Mouse (Mus musculus): ENCODE results near the gene Ccdc162.

Ccdc162 gene

DNA sequence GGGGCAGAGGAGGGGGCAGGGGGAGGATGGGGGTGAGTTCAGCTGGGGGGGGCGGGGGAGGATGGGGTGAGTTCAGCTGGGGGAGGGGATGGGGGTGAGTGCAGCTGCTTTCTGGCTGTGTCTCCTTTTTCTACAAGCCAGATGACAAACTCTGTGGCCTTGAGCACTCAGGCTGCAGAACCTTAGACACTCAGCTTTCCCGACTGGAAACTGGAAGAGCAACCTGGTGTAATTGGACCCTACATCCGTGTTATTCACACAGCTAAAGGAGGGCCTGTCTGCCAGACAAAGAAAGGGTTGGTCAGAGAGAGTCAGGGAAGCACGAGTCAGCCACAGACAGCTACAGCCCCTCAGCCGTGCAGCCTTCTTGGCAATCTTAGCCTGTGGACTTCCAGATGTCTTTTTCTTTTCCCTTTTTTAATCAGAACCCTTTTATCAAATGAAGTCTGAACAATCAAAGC lies 133.5 kb downstream of the Ccdc162 start:
- DNase-seq (ENCODE audit: extremely low read depth, insufficient read length, low spot score): no peak

DNA sequence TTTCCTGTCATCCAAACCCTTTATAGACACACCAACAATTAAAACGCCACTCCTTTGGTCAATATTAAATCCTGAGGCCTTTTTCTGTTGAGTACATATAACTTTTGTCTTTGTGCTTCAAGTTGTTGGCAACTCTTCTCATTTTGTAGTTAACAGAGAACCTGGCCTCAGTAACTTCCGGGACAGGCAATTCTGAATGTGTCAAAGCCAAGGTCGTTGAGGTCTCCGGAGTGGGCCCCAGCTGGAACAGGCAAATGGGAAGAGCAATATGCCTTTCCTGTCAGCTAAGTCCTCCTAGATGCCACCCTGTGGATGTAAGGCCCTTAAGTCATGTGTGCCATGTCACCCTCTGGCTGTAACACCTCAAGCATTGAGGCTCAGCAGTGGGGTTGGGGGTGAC lies 136.0 kb downstream of the Ccdc162 start:
- no peak for DNase-seq (ENCODE audit: extremely low read depth, insufficient read length, low spot score)

DNA sequence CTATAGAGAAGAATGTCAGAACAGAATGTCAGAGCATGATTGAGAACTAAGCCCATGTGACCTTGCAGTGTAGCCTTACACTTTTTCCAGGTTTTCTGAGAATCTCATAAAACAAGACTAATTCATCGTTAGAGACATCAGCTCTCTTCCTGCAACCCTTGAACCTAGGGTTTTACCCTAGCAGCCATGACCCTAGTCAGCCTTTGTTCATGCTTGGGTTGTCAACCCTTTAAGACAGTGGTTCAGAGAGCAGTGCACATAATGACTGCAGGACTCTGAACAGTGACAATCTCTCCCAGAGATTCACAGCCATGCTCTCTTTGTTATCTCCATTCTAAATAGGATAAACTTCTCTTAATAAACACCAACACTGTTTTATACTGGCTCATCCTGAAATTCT lies 137.9 kb downstream of the Ccdc162 start:
- no peak for DNase-seq (ENCODE audit: extremely low read depth, insufficient read length, low spot score)

DNA sequence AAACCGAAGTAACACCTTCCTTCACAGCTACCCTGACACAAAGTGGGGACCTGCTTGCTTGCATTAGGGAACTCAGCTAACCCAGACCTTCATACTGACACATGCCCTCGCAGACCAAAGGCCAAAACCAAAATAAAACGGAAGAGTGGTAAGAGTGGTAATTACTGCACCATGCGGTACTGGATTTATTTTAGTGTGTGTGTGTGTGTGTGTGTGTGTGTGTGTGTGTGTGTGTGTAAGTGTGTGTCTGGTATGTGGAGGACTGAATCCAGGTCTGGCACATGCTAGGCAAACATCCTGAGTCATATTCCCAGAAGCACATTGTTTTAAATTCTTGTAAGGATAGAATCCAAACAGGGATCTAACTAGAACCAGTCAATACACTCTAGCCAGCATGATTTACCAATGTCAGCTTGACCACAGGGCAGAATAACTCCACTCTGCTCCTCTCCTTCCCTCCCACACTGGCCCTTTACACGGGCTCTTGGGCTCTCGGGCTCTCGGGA lies 140.1 kb downstream of the Ccdc162 start:
- no peak for DNase-seq (ENCODE audit: extremely low read depth, insufficient read length, low spot score)

DNA sequence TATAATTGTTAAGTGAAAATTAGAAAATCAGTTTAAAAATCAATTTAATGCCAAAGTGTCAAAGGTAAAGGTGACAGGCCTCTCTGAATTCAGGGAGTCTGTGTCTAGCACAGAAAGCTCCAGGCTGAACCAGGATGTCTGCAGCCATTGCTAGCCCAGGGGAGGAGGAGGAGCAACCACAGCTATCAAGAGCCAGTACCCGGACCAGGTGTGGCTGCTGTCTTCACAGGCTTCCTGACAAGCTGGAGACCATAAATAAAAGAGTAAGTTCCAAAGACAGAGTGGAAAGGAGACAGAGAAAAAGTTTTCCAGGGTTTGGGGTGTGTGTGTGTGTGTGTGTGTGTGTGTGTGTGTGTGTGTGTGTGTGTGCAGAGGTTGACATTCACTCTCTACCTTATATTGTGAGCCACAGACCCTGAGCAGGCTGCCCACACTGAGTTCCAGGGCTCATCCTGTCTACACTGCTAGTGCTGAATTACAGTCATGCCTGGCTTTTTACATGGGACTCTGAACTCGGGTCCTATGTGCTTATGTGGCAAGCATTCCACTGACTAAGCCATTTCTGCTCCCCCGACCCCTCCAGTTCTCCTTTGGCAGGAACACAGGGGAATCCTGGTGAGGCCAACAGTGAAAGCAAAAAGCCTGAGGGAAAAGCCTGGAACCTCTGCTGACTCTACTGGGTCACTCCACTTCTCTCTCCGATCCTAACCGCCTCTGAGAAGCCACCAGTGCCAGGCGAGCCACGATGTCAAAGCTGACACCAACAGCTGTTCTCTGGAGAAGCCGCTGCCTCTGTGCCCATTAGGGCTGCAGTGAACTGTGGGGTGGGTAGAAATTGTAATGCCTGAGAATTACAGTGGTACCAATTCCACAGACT lies 140.7 kb downstream of the Ccdc162 start:
- DNase-seq (ENCODE audit: extremely low read depth, insufficient read length, low spot score): no peak

DNA sequence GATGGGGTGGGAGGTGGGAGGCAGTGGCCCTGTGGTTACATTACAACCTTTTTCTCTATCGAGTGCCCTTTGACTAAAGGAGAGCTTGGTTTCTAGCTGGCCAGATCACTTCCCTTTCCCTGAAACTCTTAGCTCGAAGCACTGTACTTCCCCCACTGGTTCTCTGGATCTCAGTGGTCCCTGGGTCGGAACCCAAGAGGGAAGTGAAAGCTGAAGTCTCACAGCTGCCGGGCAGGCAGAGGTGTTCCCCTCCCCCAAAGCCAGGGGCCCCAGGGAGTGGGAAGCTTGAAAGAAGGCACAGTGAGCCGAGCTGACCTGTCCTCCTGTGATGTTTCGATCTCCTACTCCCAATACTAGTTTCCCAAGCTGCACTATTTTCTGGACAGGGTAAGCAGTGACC lies 143.2 kb downstream of the Ccdc162 start:
- DNase-seq (ENCODE audit: extremely low read depth, insufficient read length, low spot score): no peak

DNA sequence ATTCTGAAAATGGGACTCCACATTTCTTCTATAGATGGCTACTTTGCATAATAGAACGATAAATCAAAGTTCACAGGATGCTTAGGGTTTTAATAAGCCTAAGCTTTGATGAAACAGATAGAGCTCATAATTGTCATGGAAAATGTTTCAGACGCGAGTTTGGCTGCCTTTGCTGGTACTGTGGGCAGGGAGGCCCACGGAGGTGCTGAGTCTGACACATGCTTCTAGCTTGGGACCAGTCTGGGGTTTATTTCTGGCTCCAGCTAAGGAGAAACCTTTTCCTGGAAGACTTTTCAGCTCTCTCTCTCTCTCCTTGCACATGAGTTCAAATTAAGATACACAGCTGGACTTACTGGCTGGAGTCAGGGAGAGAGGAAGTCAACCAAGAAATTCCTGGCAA lies 144.2 kb downstream of the Ccdc162 start:
- DNase-seq (ENCODE audit: extremely low read depth, insufficient read length, low spot score): no peak

DNA sequence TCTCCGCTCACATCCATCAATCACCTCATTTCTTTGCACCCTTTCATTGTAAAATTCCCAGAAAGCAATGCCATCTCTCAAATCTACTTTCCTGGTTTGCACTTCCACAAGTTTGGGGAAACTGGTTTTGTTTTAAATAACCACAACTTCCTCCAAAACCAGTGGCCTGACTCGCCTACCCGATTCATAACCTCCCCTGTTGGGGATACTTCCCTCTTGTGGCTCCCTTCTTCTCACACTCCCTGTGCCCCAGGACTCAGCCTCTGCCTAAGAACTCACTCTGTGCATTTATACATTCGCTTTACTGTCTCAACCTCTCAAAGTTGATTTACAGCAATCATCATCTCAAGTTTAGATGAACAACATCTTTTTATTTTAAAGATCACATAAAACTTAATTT lies 145.4 kb downstream of the Ccdc162 start:
- no peak for DNase-seq (ENCODE audit: extremely low read depth, insufficient read length, low spot score)

DNA sequence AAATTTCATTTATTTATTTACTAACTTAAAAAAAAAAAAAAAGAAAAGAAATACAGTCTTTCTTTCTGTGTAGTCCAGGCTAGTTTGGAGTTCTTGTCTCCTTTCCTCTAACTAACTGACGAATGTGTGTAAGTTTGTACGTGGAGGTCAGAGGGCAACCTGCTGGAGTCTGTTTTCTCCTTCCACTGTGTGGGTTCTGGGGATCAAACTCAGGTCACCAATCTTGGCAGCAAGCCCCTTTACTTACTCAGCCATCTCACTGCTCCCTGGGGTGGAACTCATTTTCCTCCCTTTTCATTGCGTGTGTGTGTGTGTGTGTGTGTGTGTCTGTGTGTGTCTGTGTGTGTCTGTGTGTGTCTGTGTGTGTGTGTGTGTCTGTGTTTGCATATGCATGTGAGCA lies 148.1 kb downstream of the Ccdc162 start:
- peak; percentile 18 for DNase-seq (ENCODE audit: extremely low read depth, insufficient read length, low spot score)

DNA sequence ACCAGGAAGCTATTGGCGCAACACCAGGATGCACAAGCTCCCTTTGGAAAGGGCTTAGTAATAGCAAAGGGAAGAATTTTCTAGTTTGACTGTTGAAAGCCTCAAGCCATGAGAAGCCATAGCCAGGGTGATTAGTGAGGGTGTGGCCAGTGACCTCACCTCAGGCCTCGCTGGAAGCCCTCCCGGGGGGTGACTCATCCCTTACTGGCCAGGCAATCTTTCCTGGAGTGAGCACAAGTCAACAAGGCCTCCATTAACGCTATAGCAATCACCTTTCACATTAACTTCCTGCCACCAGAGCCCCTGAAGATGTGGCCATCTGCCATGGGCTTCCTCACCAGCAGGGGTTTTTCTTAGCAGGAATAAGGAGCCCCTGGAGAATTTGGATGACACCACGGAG lies 151.3 kb downstream of the Ccdc162 start:
- peak; percentile 88 for DNase-seq (ENCODE audit: extremely low read depth, insufficient read length, low spot score)

DNA sequence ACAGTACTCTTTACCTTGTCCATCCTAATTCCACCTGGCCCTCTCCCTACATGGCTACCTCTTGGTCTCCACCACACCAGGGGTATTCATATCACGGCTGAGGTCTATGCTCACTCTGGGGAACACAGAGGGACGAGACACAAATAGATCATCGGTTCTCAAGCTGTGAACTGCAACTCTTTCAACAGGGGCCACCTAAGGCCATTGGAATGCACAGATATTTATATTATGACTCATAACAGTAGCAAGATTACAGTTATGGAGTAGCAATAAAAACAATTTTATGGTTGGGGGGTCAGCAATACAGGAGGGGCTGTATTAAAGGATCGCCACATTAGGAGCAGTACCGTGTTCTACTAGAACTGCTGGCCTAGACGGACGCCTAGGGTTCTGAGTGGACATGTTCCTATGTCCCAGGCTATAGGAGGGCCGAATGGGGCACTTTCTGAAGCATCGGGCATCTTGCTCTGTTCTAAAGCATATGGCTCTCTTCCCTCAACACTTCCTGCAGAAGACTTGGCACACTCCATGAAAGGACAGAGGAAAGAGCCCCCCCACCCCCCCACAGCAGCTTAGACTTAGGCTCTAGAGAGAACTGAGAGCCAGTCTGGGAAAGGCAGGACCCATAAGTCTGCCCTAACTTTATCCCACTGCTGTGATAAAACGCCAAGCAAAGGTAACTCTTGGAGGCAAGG lies 154.6 kb downstream of the Ccdc162 start:
- DNase-seq (ENCODE audit: extremely low read depth, insufficient read length, low spot score): no peak

DNA sequence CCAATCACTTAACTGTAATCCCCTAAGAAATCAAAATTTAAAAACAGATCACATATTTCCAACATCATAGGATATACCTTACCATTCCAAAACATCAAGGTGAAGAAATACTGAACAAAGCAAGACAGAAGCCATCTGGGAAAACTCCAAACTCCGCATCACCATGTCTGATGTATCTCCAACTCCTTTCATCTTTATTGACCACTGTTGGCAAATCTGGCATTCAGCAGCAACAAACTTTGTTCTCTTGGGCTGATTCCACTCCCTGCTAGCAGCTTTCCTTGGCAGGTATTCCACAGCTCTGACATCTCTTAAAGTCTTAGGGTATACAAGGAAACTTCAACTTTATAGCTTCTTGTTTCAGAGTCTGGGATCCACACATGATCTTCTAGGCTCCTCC lies 158.0 kb downstream of the Ccdc162 start:
- no peak for DNase-seq (ENCODE audit: extremely low read depth, insufficient read length, low spot score)

DNA sequence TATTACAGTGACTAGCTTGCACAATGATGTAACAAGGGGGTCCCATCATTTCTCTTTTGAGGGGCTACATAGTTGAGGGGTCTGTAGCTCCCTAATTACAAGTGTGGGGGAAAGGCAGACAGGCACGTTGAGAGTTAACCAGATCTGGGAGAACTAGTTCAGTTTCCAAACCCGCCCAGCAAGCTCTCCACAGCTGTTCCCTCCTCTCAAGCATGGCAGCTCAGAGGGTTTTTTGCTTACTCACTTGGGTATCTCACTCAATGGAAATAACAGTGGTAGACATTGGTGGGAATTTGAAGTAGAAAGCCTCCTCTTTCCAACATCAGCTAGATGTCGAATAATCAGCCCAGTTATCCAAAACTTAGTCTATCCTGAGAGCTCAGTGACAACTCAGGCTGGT lies 161.4 kb downstream of the Ccdc162 start:
- DNase-seq (ENCODE audit: extremely low read depth, insufficient read length, low spot score): no peak

DNA sequence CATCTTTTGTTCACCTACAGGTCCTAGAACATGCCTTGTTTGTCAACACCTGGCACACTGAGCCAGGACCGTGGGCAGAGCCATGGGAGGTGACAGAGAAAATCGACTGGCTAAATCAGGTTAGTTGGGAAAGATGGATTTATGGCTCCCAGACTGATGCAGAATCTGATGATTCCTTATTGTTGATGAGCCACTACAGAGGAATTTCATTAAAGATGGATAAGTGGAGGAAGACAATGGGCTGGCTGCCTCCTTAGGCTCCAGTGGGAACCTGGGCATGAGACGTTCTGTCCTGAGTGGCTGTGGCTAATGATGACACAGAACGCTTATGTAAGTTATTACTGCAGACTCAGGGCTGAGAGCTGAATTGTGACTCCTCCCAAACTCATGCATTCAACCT lies 162.7 kb downstream of the Ccdc162 start:
- DNase-seq (ENCODE audit: extremely low read depth, insufficient read length, low spot score): no peak

DNA sequence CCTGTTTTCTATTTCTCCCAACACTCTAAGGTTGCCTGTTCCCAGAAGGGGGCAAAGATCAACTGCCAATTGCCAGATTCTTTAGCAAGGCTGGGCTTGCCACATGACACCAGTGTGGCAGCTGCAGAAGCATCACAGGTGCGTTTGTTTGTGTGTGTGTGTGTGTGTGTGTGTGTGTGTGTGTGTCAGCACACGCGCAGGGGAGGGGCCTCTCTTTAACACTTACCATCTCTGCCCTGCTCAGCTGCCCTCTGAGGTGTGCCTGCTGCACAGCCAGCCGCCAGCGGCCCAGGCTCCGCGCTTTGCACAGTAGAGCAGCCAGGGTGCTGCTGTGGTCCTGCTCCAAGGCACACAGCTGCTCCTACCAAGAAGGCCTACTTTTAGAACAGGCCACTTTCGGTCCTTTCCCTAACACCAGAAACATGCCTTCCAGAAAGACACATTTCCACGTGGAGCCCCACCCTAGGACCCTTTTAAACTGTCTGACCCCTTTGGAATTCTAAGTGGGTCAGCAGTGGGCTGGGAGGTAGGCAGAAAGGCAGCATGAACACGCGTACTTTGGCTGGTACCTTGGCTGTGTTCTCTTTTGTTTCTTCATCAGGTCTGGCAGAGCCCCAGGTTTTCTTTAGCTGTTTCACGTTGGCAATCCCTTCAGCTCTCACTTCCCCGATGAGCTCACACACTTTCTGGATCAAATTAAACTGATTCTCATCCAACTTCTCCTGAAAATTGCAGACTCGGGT lies 163.4 kb downstream of the Ccdc162 start:
- peak; percentile 26 for DNase-seq (ENCODE audit: extremely low read depth, insufficient read length, low spot score)

DNA sequence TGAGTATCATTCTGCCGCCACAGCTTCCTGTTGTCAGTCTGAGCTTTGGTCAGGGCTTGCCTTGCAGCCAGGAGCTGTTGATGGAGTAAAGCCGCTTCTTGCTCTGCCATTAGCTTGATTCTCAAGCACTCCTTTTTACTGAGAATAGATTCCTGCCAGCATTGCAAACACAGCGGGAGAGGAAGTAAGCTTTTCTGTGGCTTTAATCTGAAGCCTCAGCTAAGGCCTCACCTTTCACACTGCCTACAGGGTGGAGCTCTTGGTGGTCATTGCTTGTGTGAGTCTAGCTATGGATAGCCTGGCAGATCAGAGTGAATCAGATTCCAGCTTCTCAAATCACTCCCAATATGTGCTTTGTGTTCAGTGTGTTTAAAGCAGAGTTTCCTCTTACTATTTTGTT lies 164.1 kb downstream of the Ccdc162 start:
- DNase-seq (ENCODE audit: extremely low read depth, insufficient read length, low spot score): no peak

DNA sequence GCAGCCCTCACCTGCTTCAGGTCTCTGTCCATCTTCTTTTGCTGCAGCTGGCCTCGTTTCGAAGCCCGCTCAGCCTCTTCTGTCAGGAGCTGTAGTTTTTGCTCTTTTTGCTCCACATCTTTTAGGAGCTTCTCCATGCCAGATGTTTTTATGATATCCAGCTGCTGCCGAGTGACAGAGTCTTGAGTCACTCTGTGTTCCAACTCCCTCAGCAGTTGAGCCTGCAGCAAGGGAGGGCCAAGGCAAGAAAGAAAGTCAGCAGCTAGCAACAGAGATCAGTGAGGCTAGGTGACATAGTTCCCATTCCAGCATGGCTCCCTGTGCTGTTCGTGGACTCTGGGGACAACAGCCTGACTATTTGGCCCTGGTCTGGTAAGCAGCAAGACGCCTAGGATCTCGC lies 165.7 kb downstream of the Ccdc162 start:
- no peak for DNase-seq (ENCODE audit: extremely low read depth, insufficient read length, low spot score)

DNA sequence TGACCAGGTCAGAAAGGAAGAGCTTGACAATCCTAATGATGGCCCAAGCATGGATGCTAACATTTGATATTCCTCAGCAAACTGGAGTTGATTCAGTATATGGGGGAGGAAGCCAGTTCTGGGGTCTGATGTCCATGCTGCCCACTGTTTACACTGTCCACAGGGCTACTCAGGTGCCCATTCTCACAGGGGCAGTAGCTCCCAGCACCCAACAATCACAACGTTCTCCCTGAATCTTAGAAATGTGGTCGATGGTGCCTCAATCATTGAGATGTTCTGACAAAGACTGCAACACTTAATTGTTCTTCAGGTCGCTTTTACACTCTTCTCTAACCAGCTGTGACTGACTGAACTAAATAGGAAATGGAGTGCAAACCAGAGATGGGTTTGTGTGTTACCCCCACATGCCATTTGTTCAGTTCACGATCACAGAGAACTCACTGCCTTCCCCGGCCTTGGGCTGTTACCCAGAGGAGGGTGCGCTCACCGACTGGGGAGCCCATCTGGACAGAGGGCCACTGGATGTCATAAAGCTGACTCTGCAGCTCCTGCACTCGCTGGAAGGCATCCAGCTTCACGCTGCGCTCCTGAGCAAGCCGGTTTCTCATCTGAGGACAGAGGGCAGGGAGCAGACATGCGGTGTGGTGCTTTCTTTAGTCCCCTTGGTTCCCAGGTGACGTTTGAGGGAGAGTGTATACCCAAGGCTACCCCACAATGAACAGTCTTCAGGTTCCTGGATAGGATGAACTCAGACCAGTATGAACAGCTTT lies 169.9 kb downstream of the Ccdc162 start:
- no peak for DNase-seq (ENCODE audit: extremely low read depth, insufficient read length, low spot score)

DNA sequence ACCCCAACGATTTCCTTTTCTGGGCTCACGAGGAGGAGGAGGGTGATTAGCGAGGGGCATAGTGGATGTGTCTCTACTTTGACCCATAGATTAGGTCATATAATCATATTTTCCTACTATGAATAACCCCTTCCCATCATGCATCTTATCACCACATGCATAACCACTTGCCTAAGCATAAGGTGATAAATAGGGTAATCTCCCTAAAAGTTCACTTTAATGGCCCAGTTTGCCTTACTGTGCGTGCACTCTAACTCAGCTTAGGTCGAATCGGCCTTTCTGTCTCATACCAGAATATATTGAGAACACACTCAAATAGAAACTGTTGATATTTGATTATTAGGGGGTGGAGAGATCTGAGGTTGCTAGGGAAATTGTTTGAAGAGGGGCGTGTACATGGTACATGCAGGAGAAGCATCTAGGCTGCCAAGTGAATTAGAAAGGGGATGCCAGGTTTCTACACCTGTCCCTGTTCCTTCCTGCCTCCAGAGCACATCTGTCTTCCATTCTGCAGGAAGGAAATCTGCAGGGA lies 171.1 kb downstream of the Ccdc162 start:
- DNase-seq (ENCODE audit: extremely low read depth, insufficient read length, low spot score): no peak

DNA sequence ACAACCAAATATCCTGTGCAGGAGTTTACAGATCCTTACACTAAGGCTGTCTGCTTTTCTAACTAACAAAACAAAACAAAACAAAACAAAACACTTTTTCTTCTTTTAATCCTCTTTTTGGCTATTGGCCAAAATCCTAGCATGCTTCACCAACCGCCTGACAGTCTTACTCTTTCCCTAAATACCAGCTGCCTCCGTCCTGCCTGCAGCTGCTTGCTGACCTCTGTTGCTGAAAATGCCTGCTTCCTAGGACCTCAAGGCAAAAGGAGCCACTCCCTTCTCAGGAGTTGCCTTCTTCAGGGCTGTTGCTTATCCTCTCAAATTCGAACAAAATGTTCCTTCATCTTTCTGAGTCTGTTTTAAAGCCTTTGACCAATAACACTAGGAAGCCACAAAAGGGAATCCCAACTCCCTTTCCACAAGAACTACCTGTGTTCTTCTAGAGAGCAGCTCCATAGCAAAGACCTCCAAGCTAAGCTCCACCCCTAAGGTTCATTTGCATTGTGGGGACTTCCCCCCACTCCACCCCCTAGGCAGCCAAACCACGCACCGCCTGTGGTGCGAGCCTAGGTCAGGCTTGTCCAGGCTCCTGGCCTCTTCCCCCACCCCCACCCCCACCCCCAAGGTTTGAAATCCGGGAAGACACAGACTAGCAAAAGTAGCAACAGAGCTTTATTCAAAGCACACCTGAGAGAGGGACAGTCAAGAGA lies 171.8 kb downstream of the Ccdc162 start:
- no peak for DNase-seq (ENCODE audit: extremely low read depth, insufficient read length, low spot score)

Measured in 3134 (cell line).